Mouse (Mus musculus): ENCODE measurements around the gene Insyn1.
A peak's percentile ranks its signal among the peaks of the same experiment; 100 is the strongest.

DNA sequence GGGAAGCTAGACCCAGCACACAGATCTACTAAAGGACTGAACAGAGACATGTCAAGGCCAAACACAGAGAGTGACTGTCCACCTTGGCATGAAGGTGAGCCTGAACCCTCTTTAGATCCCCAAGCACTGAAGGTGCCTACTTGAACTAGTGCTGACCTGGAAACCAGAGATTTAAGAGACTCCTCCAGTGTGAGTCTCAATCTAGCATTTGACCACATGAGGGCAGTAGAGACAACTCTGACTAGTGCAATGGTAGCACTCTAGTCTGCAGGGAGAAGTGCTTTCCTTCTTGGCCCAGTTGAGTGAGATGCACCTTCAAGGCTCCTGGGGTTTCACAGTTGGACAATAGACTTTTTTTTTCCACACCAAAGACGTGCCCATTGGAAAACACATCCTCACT lies 46.4 kb downstream of the Insyn1 start:
- TF ChIP-seq POLR2A (IDR thresholded peaks at IDR 0.05; ENCODE audit: low read depth, low read length) (no peak), CTCF (IDR thresholded peaks at IDR 0.05; ENCODE audit: extremely low read depth, insufficient read length, insufficient replicate concordance, low read depth, low read length) (peak; percentile 19; the same call in 1 of the 2 replicates)

Measured in small intestine, adult 2 months (tissue).